Mouse (Mus musculus) mouse embryonic stem cell (cell line): Measurements from ENCODE around the gene Olfr930.

Experiments
- in situ Hi-C, 2 experiments: fragments of 300-500 bp; cut with MboI; formaldehyde crosslinking; loops; 1 replicate in 1 of 2; 3 replicates in 1 of 2; pipeline ENCODE4 v1.14.3; 2019 to 2020; ENCODE audit warnings: low sequenced_read_pairs in 2 of 2, low pct_unique_long_range_greater_than_20kb in 1 of 2, mixed read lengths in 1 of 2; ENCODE audit not compliant: unreplicated experiment in 1 of 2

The Olfr930 gene

DNA sequence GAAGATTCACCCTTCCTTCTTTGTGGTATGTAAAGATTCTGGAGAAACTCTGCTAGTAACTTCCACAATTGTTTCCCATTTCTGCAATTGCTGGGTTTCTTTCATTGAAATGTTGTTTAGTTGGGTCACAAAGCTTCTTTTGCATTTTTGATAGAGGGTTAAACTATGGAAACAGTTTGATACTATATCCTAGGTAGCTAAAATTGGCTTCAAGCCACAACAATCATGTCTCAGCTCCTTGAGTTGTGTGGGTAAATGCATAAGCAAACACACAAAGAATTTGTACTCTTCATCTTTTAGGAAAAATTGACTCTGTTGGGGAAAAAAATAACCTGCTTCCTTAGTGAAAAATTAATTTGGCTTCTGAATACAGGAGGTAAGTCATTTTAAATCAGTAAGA, at the start of gene Olfr930:
Gene Olfr930, plus strand, starts transcription at position 301 of the 400 bp plus-strand sequence.
- in situ Hi-C loops, result no loop called here

DNA sequence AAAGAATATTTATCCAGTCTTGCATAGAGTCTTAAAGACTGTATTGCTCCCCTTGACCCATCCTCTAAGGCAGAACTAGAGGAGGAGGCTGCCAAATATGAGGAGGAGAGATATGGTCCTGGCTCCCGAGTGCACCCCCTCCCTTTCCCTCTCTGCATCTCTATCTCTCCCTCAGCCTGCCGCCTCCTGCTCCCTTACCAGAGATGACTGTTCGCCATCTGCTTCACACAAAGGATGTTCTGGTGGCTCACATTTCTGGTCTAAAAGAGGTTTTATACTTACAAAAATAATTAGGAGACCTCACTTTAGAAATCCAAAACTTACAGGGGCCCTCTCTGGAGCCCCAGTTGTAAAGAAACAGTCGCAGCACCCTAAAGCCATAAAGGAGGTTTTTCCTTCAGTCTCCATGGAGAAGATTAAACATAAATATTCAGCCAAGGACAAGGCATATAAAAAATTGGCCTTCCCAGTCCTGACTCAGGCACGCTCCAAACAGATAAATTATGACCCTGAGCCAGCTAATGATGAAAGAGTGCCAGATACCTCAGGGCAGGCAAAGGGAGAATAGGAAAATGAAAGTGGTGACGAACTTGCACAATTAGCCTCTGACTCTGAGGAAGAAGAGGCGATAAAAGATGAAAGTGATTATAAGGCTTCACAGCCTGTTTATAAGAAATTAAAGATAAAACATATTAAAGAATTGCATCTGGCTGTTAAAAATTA, 24.0 kb downstream of the Olfr930 start:
- in situ Hi-C loops, result no loop called here

DNA sequence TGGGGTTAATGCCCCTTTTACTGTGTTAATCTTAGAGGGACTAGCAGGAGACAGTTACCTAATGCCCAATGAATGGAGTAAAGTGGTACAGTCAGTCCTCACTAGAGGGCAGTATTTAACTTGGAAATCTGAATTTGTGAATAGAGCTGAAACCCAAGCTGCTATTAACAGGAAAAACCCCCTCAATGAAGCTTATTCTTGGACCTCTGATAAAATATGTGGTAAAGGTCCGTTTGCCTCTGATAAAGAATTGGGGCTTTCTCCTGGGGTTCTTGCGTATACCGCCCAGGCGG, 24.5 kb downstream of the Olfr930 start:
- in situ Hi-C loops, result no loop called here

DNA sequence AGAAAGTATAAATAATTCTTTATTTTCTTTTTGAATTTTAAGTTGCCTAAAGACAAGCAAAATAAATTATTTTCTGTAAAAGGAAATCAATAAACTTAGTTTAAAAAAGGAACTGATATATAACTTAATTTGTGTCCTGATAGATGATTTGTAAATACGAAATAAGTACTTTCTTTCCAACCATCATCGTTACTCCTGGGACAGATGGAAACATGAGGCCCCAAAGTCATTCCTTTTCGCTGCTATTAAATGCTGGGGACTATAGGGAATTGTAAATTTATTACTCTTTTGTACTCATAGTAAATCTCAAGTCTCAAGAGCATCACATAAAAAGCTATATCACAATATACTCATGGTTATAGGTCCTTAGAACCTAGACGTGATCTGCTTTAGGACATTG, 42.4 kb downstream of the Olfr930 start, which contains the start of gene Olfr933:
Gene Olfr933, plus strand, starts transcription at position 301 of the 400 bp plus-strand sequence.
- in situ Hi-C loops, result no loop called here
